Mouse (Mus musculus) duodenum, adult 2 months (tissue): ENCODE measurements around the gene Nop14. TPM values are rescaled to one million over a fixed set of nuclear protein-coding genes. Genes with fewer than 3 reads are reported as not detected.

Source experiments
- polyA plus RNA-seq: library from polyadenylated mRNA; depleted of rRNA; stranded (reverse); fragments of >200 nt; gene quantifications from 2 replicates; pipeline ENCODE4 v1.2.3, GENCODE M21; 2012; ENCODE audit warnings: low replicate concordance; rRNA removed

The Nop14 gene
- 4.6 and 5.9 TPM in 2 replicates for polyA plus RNA-seq

GRCm38 (mm10) chr5:34659686-34660590, at the start of gene Nop14, which contains the start of gene Grk4:
Gene Nop14 (minus strand): TSS chr5:34660148.
Gene Grk4 (plus strand): TSS chr5:34660379.

DNA sequence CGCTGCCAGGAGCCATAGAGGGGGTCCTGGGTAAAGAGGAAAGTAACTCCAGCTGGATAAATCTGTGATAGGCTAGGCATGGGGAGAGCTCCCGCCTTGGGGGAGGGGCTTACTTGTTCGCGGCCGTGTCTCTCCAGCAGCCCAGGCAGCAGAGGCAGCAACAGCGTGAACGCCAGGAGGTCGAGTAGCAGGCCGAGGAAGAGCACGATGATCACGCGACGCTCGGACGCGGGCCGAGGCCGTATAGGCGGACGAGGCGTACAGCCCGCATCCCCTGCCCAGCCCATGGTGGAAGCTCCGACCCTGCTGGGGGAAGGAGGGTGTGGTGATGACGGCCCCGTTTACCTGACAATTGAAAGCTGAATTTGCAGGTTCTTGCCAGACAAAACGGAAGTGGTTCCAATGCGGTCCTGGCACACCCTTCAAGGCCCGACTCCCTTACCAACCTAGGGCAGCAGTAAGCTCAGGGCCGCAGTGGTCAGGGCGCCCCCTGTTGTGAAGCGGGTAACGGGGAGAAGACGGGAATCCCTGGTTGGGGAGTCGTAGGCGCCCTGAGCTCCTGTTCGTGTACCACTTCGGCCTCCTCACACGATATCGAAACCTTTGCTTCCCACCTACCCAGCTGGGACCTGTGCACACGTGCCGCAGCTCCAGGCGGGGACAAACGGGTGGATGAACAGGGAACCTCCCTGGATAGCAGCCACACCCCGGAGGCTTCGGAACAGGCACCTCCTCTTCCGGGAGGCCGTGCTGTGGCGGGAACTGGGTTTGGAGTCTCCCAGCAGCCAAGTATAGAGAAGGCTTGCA, 23.3 kb downstream of the Nop14 start, which contains the start of gene Mfsd10:
Gene Mfsd10, minus strand, starts transcription at position 732 of the 807 bp plus-strand sequence.

Other genes with a start within 250 kb of the Nop14 start
- gene Tnip2, start 146.2 kb downstream of the Nop14 start, polyA plus RNA-seq, result 9.8 and 22.7 TPM in 2 replicates
- gene Sh3bp2, start 134.3 kb downstream of the Nop14 start, polyA plus RNA-seq, result 4.9 and 10.0 TPM in 2 replicates
- gene Add1, start 86.5 kb downstream of the Nop14 start, polyA plus RNA-seq, result 97.3 and 170 TPM in 2 replicates
- gene Mfsd10, start 22.9 kb downstream of the Nop14 start, polyA plus RNA-seq, result 117 and 125 TPM in 2 replicates
- 0.31 and 0.50 TPM in 2 replicates for gene Grk4, start 231 bp upstream of the Nop14 start, polyA plus RNA-seq
- gene Htt, start 101.6 kb upstream of the Nop14 start, polyA plus RNA-seq, result 4.4 and 5.9 TPM in 2 replicates
- gene Msantd1, start 247.9 kb upstream of the Nop14 start, polyA plus RNA-seq, result 1.6 and 2.3 TPM in 2 replicates